Mouse (Mus musculus) G1E (cell line): Measurements from ENCODE around the gene Nfix.

Experiments used
- CTCF ChIP-seq: IDR thresholded peaks from 2 replicates; pipeline ENCODE4 v1.5.1; 2012; ENCODE audit warnings: low read depth, low read length, inconsistent platforms, mixed read lengths
- GATA1 ChIP-seq: IDR thresholded peaks from 2 replicates; pipeline ENCODE4 v1.6.1; 2012; ENCODE audit warnings: borderline replicate concordance, low read length, inconsistent platforms, mixed read lengths

- TF ChIP-seq GATA1 (no peak), CTCF (no peak)
These were observed 31.6 kb downstream of the Nfix start for GRCm38 (mm10) chr8:84768343-84769095.
